Mouse (Mus musculus) forebrain, embryonic 11.5 days (tissue): ENCODE results near the gene Tmem38b. TPM values are rescaled to one million over a fixed set of nuclear protein-coding genes. Genes with fewer than 3 reads are reported as not detected.
A peak's percentile ranks its signal among the peaks of the same experiment; 100 is the strongest.

Source experiments
- ATAC-seq: fragments of 200-750 bp; cut with Nextera tagmentation; replicated peaks from 2 replicates; pipeline ENCODE4 v1.8.0; 2017; ENCODE audit warnings: moderate TSS enrichment; ENCODE audit not compliant: low FRiP score
- DNase-seq: peaks from one replicate; pipeline ENCODE4 v3.0.0-alpha.2; 2017; ENCODE audit warnings: low spot score
- H3K27ac ChIP-seq: fragments of 300-500 bp; sonication (generic); 2 replicates; pipeline ENCODE4 v1.5.1; 2014; ENCODE audit warnings: low read depth, low read length
- H3K27me3 ChIP-seq: fragments of 300-500 bp; sonication (generic); 2 replicates; pipeline ENCODE4 v1.6.1; 2014; ENCODE audit warnings: mild to moderate bottlenecking, low read length, mixed read lengths; ENCODE audit not compliant: control insufficient read depth, insufficient read depth
- H3K36me3 ChIP-seq: fragments of 300-500 bp; sonication (generic); 2 replicates; pipeline ENCODE4 v1.6.1; 2014; ENCODE audit warnings: mild to moderate bottlenecking, low read length, moderate library complexity, mixed read lengths; ENCODE audit not compliant: control insufficient read depth, insufficient read depth
- H3K4me1 ChIP-seq: fragments of 300-500 bp; sonication (generic); replicated peaks from 2 replicates; pipeline ENCODE4 v1.6.1; 2014; ENCODE audit warnings: low read length, mixed read lengths; ENCODE audit not compliant: control insufficient read depth, insufficient read depth
- H3K4me2 ChIP-seq: fragments of 300-500 bp; sonication (generic); 2 replicates; pipeline ENCODE4 v1.6.1; 2014; ENCODE audit warnings: low read depth, mild to moderate bottlenecking, low read length, moderate library complexity, mixed read lengths; ENCODE audit not compliant: severe bottlenecking
- H3K4me3 ChIP-seq: fragments of 300-500 bp; sonication (generic); 2 replicates; pipeline ENCODE4 v1.5.1; 2014; ENCODE audit warnings: low read depth, low read length
- H3K9ac ChIP-seq: fragments of 300-500 bp; sonication (generic); 2 replicates; pipeline ENCODE4 v1.6.1; 2014; ENCODE audit warnings: low read length
- H3K9me3 ChIP-seq: fragments of 300-500 bp; sonication (generic); 2 replicates; pipeline ENCODE4 v1.6.1; 2016; ENCODE audit warnings: low read length, mixed read lengths; ENCODE audit not compliant: control insufficient read depth
- WGBS: fragments of 180-500 bp; shearing (Covaris S2); extraction: QIAGEN DNeasy Blood & Tissue Kit; methylation state at CpG from one replicate; pipeline ENCODE4 v1.1.7; 2014; 5-methylcytosine and 5-hydroxymethylcytosine counted together
- polyA plus RNA-seq: library from polyadenylated mRNA; unstranded; fragments of >200 nt; fragmentation: Nextera tagmentation; extraction: Ambion mirVana; gene quantifications from 2 replicates; pipeline ENCODE4 v1.2.1, GENCODE M21; 2014

Tmem38b gene
- polyA plus RNA-seq, 1 experiment from 2014 or later, result 9.1 TPM

DNA sequence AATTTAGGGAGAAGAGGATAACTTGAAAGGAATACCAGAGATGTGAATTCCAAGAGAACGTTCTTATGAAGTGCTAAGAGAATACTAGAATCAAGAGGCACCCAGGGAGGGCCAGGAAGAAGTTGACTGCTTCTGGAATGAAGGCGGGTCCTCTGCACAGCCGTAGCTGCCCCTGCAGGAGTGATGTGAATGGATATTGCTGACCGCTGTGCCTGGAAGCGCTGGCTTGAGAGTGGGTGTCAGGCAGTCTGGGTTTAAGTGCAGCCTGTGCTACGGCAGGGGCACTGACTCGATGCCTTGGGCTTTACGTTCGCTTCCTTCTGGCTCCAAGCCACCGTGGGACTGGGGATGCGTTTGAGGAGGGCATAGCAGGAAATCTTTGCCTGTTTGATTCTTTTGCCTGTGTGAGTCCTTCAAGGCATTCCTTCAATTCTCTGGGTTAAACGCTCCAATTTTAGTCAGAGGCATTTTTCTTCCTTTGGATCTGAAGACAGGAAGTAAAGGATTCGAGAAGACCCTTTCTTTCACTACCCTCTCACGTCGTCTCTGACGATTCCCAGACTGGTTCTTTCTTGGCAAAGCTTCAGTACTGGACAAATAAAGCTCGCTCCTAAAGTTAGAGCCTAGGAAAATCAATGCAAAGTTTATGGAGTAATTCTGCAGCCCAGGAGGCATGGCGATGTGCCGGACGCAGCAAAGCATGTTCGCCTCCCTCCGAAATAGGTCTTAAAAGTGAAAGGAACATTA, 60.7 kb downstream of the Tmem38b start:
- ATAC-seq, result no peak
- no peak for DNase-seq
- 61% methylated on average over 22 of the region's 22 CpGs for WGBS
- Histone ChIP-seq H3K36me3 (no peaks in the 10 kb centered on the region), H3K27me3 (no peaks in the 10 kb centered on the region), H3K4me2 (no peak overlapping the region), H3K4me3 (no peak overlapping the region), H3K27ac (no peak overlapping the region), H3K9me3 (no peaks in the 10 kb centered on the region), H3K4me1 (no peaks in the 10 kb centered on the region), H3K9ac (no peak overlapping the region)

GRCm38 (mm10) chr4:53895335-53895734, 69.5 kb downstream of the Tmem38b start:
- Histone ChIP-seq H3K27ac (no peak overlapping the region), H3K4me2 (no peak overlapping the region), H3K9ac (no peak overlapping the region), H3K27me3 (no peaks in the 10 kb centered on the region), H3K4me3 (no peak overlapping the region), H3K9me3 (no peaks in the 10 kb centered on the region), H3K4me1 (no peaks in the 10 kb centered on the region), H3K36me3 (no peaks in the 10 kb centered on the region)
- ATAC-seq (no peak), DNase-seq (no peak)
- WGBS, result 76% methylated on average over 1 of the region's 1 CpGs

- H3K4me1 ChIP-seq, result no peaks in the 10 kb centered on the region
- H3K36me3 ChIP-seq, result no peaks in the 10 kb centered on the region
- DNase-seq, result no peak
- H3K9me3 ChIP-seq, result no peaks in the 10 kb centered on the region
- H3K9ac ChIP-seq, result no peak overlapping the region
- H3K4me2 ChIP-seq, result no peak overlapping the region
- no peak overlapping the region for H3K27ac ChIP-seq
- H3K27me3 ChIP-seq, result no peaks in the 10 kb centered on the region
- H3K4me3 ChIP-seq, result no peak overlapping the region
- no peak for ATAC-seq
- WGBS, result 88% methylated on average over 7 of the region's 7 CpGs
Measured at GRCm38 (mm10) chr4:53896150-53896833, 70.4 kb downstream of the Tmem38b start.

DNA sequence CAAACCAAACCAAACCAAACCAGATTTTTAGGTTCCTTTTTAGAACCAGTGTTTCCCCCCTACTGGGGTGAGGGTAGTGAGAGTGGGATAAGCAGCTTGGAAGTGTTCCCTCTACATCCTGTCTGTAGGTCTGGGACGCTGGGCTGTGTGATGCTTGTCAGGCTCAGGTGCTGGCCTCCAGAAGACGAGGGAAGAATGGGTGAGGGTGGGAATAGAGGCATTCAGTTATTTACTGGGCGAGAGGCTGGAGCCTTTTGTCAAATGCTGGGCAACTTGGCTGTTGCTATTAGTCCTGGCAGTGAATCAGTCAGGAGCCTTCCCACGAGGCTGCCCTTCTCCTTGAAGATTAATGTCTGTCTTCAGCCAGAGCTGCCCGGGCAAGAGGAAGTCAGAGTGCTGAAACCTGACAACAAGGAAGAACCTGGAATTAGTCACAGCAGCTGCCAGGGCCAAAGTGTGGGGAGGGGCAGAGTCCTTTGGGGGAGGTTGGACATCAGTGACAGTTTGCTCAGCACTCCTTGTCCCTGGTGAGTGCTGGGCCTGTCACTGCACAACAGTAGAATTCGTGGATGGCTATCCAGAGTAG, 74.6 kb downstream of the Tmem38b start:
- ATAC-seq, result no peak
- no peak overlapping the region for H3K9ac ChIP-seq
- H3K27me3 ChIP-seq, result no peaks in the 10 kb centered on the region
- DNase-seq, result no peak
- no peak overlapping the region for H3K4me3 ChIP-seq
- no peaks in the 10 kb centered on the region for H3K36me3 ChIP-seq
- H3K27ac ChIP-seq, result no peak overlapping the region
- 73% methylated on average over 6 of the region's 6 CpGs for WGBS
- H3K4me1 ChIP-seq, result no peaks in the 10 kb centered on the region
- no peak overlapping the region for H3K4me2 ChIP-seq
- no peaks in the 10 kb centered on the region for H3K9me3 ChIP-seq

- no peak for DNase-seq
- Histone ChIP-seq H3K27me3 (no peaks in the 10 kb centered on the region), H3K9ac (no peak overlapping the region), H3K4me1 (no peaks in the 10 kb centered on the region), H3K9me3 (no peaks in the 10 kb centered on the region), H3K4me2 (no peak overlapping the region), H3K4me3 (no peak overlapping the region), H3K27ac (no peak overlapping the region), H3K36me3 (no peaks in the 10 kb centered on the region)
- no peak for ATAC-seq
- 91% methylated on average over 7 of the region's 7 CpGs for WGBS
Measured at GRCm38 (mm10) chr4:53904335-53904734, 78.5 kb downstream of the Tmem38b start.

- WGBS, result 45% methylated on average over 6 of the region's 6 CpGs
- Histone ChIP-seq H3K36me3 (no peaks in the 10 kb centered on the region), H3K4me1 (no peaks in the 10 kb centered on the region), H3K9ac (no peak overlapping the region), H3K27me3 (no peaks in the 10 kb centered on the region), H3K4me3 (no peak overlapping the region), H3K4me2 (no peak overlapping the region), H3K9me3 (no peaks in the 10 kb centered on the region), H3K27ac (no peak overlapping the region)
- 0 out of 2 replicates have a peak, but pooled peaks have one; percentile 36 for ATAC-seq
- no peak for DNase-seq
Measured at GRCm38 (mm10) chr4:53905537-53905936, 79.7 kb downstream of the Tmem38b start.

DNA sequence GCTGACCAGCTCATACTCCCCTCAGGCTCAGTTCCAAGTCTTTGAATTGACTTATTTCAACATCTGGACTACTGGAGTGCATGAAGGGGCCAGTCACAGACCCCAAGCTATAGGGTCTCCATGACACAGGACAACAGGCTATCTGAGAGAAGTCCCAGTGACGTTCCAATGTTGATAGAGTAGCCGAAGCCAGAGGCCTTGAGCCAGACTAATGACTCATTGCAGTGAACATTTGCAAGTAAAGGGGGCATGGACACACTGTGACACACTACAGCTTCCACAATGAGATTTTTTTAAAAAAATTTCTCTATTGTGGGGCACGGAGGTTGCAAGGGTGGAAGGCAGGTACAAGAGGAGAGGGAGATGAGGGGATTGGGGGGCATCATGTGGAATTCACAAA, 81.2 kb downstream of the Tmem38b start:
- no peak overlapping the region for H3K4me2 ChIP-seq
- H3K36me3 ChIP-seq, result no peaks in the 10 kb centered on the region
- ATAC-seq (no peak), DNase-seq (no peak)
- no peaks in the 10 kb centered on the region for H3K4me1 ChIP-seq
- no peaks in the 10 kb centered on the region for H3K27me3 ChIP-seq
- no peaks in the 10 kb centered on the region for H3K9me3 ChIP-seq
- no peak overlapping the region for H3K27ac ChIP-seq
- H3K4me3 ChIP-seq, result no peak overlapping the region
- H3K9ac ChIP-seq, result no peak overlapping the region
- 89% methylated on average over 3 of the region's 3 CpGs for WGBS
